Mouse (Mus musculus): ENCODE data around the gene Tlx3. TPM values are rescaled to one million over a fixed set of nuclear protein-coding genes. Genes with fewer than 3 reads are reported as not detected.

Gene Tlx3
- polyA plus RNA-seq, 3 experiments from 2014 or later, result not detected

Other genes with a start within 250 kb of the Tlx3 start
- gene Fgf18, start 56.2 kb downstream of the Tlx3 start, polyA plus RNA-seq (2017; shearing (Covaris generic)), result not detected
- gene Npm1, start 40.4 kb downstream of the Tlx3 start, polyA plus RNA-seq (2017; shearing (Covaris generic)), result 1,000 to 10,000 TPM; 1,279 to 1,457 (median 1,455) TPM
- not detected for gene Gm12117, start 73.1 kb upstream of the Tlx3 start, polyA plus RNA-seq (2017; shearing (Covaris generic))

Data from inflammation-experienced regulatory T-cells, adult 6 months (primary cell).